Mouse (Mus musculus): ENCODE measurements around the gene Stx8.

DNA sequence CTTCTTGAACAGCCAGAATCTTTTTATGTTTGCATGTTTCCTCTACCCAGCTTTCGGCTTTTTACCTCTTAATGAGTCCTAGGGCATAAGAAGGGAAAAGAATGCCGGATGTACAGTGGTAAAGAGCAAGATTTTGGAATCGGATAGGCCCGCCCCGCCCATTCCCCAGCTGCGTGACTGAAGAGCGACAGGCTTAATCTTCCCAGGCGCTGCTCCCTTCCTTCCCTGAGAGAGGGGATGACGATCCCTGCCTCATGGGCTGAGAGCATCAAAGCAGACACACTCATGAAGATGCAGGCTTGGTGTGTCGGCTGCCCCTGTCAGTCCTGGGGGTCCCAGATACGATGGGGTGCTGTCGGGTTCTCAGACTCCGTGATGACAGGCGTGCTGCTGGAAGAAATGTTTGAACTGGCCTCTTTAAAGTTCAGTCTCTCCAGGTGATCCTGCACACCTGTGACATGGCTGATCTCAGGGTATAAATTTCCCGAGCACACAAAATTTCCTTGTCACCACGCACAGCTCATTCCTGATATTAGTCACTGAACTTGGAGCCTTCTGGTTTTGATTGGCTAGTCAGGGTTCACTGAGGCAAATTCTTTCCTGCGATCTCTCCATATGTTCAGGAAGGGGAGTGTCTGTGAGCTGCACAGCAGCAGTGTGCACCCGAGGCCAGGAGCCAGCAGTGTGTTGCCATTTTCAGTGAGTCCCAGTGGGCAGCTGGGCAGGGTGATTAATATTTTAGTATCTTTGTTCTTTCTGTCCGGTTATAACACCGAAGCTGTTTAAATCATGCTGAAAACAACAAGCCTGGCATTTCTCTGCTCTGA lies 70.4 kb downstream of the Stx8 start:
- no peak for TF ChIP-seq POLR2A (IDR thresholded peaks at IDR 0.05; ENCODE audit: extremely low read depth, insufficient read depth, low read length)
- TF ChIP-seq CTCF (IDR thresholded peaks at IDR 0.05; ENCODE audit: low read depth, low read length) = no peak
